Mouse (Mus musculus) mouse trophoblast stem cell (cell line): Measurements from ENCODE around the gene Lrp11.
"Not testable (repeated sequence)": the region's sequence is repeated elsewhere in the genome, so short reads cannot be mapped to it uniquely, and the experiment has no call there.

ENCODE experiments used
- in situ Hi-C, 2 experiments: fragments of 300-500 bp; cut with MseI, MboI; formaldehyde crosslinking; loops; 2 replicates in 1 of 2; 3 replicates in 1 of 2; pipeline ENCODE4 v1.15.1; 2025

Lrp11 gene

DNA sequence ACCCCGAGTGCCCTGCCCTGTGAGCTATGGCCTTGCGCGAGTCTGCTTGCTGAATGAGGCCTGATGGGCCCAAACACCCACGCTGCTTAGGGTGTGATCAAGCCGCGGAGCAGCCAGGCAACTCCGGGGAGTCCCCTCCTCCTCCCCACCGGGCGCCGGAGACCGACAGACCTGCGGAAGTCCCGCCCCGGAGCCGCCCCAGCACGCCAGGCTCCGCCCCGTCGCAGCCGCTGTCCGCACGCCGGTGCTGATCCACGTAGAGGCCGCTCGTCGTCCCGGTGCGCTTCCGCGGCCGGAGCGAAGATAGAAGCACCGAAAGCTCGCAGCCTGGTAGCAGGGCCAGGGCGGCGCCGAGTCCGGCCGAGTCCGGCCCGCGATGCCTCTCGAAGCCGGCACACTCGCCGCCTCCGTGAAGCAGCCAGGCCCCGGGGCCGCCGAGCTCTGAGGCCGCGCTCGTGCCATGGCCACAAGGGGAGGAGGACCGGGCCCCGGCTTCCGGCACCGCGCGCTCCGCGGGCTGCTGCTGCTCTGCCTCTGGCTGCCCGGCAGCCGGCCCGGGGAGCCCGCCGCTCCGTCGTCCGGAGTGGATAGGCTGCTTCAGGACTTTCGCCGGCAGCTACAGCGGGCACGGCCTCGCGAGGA, at the start of gene Lrp11:
Lrp11 (plus strand) TSS at position 209 of the 642 bp plus-strand sequence.
- in situ Hi-C loops = no loop called here

DNA sequence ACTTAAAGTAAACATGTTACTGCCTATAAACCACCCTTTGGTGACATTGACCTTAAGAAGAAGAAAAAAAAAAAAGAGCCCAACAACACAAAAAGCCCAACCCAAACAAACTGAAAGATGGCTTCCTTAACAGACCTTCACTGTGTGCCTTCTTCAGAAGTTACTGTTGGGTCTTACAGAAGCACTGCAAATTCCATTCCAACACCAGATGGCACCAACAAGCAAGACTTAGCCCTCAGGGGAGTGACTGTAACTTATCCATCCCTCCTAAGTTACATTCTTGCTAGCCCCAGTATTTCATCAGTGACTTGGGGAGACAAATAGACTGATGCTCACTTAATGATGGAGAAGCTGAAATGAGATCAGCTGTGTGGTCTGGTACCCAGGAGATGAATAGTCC, 11.6 kb upstream of the Lrp11 start:
- in situ Hi-C loops = no loop called here

DNA sequence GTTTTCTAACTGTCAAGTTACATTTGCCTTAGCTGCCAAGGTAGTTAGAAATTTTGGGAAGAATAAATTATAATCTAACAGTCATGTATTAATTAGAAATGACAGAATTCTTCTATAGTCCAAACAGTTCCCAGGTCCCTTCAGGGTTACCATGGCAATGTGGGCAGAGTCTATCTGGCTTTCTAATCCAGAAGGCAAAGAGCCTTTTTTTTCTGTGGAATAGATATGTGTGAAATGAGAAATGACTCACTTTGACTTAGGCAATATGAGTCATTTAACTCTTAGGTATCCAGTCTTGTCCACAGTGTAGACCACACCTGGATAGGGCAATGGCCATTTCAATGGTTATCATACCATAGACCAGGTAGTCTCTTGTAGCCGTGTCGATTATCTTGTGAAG, 8.2 kb upstream of the Lrp11 start:
- in situ Hi-C loops = no loop called here

DNA sequence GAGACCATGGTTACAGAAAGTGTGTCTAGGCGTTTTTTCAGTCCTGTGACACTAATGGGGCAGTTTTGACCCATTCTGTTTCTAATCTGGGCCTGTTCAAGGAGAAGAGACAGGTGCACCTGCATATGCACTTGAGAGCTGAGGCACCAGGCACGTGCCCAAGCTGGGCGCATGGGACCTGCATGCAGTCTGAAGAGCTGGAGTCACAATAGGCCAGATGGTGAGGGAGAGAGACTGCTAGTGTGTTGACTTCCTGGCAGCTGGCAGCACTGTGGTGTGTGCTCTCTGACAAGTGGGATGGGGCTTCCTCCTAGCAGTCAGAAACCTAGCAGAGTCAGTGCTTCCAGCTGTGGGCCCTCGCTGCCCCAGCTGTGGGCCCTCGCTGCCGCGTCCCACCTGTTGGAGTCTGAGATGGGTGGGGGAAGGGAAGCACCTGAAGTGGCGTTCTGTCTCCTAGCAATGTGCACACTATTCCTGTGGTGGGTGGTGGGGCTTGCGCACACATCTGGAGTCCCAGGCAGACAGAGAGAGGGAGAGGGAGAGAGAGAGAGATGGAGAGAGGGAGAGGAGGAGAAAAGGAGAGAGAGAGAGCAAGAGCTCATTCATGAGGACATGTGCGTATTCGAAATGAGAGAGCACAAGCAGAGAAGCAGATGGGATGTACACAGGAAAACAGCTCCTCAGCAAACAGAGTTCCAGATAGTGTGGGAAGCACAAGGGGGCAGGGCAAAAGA, 7.3 kb upstream of the Lrp11 start:
- in situ Hi-C loops = no loop called here

DNA sequence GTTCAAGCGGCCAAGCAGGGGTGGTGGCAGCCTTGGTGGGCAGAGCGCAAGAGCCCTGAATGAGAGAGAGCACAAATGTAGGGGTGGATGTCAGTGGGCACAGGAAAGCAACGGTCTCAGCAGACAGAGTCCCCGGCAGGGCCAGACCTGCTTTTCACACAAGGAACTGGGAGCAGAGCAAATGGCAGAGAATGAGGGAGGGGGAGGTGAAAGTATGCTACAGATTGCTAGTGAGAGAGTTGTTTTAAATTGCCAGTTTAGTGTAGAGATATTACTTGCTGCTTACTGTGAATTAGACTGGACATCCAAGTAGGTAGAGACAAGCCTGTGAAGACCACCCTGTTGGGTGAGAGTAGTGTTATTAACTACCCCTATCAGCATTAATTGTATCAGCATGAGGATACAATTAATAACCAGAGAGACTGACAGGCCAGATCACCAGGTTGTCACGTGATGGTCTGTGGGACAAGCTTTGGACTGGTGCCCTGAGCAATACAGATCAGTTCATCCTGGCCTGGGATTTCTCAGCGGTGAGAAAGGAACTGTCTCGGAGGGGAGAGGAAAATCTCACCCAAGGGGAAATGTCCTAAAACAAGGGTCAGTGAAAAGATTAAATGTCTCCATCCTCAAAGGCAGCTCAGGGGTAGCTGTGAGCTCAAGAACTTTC, 6.6 kb upstream of the Lrp11 start:
- in situ Hi-C loops = no loop called here

DNA sequence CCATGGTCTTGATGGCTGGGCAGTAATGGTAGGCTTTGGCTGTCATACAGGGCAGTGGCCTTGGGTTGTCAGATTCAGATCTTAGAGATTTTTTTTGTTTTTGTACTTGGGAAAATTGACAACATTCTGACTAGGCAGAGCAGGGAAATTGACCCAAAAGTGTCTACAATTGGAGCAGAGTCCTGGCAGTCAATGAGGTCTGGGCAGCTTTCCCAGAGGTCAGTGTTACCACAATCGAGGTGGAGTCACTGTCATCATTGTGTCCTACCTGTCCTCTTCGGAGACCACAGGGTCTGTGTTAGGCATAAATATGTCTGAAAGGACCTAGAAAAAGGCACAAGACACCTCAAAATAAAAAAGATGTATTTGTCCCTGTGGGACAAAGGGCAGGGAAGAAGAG, 2.8 kb upstream of the Lrp11 start:
- in situ Hi-C loops = no loop called here

DNA sequence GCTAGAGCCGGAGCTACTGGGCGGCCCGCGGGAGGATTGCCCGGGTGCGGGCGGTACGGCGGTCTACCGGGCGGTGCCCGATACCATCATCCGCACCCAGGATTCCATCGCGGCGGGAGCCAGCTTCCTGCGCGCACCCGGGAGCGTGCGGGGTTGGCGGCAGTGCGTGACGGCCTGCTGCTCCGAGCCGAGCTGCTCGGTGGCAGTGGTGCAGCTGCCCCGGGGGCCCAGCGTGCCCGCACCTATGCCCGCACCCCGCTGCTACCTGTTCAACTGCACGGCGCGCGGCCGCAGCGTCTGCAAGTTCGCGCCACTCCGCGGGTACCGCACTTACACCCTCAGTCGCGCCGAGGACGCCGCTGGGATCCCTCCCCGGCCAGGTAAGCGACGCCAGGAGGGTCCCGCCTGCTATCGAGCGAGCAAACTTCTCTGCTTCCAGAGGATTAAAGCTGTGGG, 662 bp downstream of the Lrp11 start:
- in situ Hi-C loops = no loop called here

DNA sequence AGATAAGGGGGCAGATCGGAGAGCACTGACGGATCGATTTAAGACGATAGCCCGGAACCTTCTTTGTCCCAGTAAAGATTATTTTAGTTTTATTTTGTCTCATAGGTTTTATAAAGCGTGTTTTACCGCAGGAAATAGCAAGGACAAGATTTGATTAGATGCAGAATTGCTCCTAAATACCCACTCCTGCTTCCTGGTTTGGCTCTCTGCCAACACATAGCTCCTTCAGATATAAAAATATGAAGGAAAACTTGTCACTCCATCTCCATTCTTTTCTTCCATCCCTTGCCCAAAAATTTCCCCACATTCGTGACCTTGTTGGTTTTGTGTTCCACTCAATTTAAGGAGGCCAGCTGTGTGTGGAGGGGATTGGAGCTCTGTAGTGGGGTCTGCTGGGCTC, 1.2 kb downstream of the Lrp11 start:
- in situ Hi-C loops = no loop called here

DNA sequence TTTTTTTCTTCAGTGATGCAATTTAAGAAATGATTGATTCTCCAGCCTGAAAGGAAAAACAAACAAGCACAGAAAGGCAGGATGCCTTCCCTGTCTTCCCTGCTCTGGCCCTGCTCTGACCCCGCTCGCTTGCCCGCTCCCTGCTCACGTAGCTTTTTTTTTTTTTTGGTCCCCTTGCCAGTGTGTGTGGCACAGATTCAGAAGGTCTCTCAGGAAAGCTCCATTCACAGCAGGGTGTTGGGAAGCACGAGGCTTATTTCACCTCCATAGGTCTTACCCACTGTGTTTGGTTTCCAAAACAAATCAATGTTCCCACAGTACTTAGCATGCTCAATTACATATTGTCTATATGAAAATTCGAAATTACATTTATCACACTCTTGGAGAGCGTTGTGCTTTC, 5.2 kb downstream of the Lrp11 start:
- in situ Hi-C loops = no loop called here

DNA sequence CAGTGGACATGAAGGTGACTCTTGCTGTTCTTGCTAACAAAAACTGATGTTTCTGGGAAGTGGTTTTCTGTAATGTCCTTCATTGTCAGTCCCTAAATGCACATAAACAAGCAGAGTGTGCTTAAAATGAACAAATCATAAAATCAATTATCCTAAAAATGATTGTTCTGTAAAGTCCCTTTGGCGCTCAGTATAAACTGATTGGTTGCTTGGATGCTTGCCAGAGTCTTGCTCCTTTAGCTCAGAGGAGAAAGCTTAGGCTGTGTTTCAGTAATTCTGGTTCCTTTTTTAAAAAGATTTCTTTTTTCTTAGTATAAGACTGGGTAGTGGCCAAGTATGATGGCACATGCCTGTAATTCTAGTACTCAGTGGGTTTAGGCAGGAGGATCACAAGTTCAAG, 6.7 kb downstream of the Lrp11 start:
- in situ Hi-C loops = no loop called here

DNA sequence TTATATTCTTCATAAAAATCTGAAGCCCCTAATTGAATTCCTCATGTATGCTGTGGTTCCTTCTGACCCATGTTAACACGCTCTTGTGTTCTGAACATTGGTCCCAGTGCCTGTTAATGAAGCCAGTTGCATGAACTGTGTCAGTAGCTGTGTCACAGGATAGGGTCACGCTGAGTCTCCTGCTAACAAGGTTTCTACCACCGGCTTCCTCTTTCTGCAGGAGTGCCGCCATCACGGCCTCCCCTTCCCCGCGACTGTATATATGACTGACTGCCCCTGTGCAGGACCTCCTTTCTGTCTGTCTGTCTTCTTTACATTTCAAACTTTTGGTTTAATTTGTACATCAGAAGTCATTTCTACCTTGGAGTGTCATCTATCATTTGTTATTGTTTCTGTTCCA, 8.6 kb downstream of the Lrp11 start:
- in situ Hi-C loops = no loop called here

DNA sequence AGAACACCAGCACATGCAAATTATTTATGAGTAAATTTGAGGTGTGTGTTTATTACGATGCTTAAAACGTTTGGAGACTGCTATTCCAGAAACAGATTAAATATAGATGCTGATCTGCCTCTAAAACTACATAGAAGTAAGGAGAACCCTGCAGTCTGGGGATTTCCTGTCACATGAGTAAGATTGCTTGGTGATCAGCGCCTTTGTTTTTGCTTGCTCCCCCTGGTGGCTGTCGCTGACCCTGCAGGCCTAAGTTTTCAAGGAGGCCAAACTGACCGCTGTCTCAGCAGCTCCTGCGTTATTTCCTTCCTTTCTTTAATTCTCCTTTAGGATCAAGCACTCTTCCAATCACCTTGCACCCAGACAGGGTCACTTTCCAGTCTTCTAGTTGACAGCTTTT, 11.0 kb downstream of the Lrp11 start:
- in situ Hi-C loops = no loop called here

DNA sequence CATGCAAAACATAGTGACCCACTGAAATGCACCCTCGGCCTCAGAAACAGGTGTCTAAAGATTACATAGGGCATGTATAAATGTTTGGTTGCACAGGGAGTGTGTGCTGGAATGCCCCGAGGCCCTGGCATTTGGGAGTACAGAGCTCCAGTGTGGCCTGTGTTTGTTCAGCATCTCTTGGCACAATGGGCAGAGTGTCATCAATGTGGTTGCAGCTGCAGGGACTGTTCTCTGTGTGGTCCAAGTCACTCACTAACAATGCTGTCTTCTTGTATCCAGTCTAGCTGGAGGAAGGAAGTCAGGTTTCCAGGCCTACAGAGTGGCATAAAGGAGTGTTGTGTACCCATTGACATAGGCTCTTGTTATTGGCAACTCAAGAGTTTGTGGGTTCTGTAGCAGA, 15.6 kb downstream of the Lrp11 start:
- in situ Hi-C loops = no loop called here

DNA sequence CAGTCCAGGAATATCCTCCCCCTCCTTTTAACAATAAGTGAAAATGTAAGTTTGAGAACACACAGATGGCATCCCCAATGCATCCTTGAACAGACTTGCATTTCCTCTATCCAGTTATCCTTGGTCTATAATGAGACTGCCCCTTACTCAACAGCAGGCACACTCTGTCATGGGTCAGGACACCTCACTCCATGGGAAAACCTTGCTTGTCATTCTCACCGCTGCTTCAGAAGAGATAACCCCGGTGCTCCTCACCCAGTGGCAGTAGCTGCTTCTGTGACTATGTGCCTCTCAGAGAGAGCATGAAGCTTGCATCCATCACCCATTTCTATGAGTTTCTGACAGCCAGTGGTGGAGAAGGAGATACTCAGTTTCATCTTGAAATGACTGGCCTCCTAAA, 16.8 kb downstream of the Lrp11 start:
- in situ Hi-C loops = no loop called here

DNA sequence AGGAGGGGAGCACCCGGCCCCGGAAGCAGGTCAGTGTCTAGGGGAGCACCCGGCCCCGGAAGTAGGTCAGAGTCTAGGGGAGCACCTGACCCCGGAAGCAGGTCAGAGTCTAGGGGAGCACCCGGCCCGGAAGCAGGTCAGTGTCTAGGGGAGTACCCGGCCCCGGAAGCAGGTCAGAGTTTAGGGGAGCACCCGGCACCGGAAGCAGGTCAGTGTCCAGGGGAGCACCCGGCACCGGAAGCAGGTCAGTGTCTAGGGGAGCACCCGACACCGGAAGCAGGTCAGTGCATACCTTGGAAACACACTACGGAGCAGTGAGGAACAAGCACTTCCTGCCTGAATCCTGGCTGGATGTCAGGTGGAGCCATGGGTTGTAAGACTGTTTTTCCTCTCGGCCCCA, 19.0 kb downstream of the Lrp11 start:
- in situ Hi-C loops = no loop called here

DNA sequence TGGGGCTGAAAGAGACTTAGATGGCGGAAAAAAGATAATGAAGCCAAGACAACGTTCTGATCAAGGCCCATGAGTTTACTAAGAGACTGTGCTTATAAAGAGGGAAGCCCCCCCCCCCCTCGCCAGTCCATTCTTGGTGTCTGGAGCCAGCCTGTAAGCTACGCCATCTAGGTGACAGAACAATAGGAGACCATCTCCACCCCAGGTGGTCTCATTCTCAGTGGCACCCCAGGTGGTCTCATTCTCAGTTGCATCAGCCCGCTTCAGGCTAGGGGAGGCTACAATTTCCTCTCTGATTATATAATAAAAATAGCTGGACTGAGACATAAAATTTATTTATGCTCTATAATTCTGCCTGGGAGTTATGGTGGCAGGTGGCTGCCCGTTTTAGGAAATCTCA, 22.0 kb downstream of the Lrp11 start:
- in situ Hi-C loops = no loop called here

DNA sequence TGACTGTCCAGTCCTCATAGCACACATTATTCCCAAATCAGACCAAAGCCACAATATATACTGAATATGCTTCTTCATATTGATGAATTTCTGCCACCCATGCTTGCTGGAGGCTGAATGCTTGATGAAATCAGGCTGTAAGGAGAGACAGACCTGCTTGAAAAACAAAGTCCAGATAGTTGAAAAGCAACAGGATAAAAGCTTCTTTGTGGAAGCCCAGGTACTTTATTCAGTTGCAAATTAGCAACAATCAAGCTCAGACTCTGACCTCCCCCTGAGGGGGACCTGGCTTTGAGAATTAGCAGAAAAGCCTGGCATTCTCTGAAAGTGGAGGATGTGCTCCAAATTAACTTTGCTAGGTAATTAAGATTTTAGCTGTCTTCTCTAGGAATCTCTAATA, 22.6 kb downstream of the Lrp11 start:
- in situ Hi-C loops = not testable (repeated sequence)

DNA sequence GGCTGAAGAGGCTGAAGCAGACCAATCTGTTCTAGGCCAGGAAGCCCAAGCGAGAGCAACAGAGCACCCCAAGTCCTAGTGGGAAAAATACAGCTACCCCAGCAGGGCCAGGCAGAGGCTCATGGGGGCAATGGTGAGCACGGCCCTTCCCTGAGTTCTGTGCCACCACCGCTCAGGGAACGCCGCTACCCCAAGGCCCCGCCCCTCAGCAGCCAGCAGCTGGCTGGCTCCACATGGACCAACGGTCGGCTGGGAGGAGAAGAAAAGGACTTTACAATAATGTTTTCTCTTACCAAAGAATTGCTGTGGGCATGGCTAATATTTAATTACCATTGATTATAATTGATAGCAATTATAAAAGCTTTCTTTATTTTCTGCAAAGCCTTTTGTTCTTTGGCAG, 25.2 kb downstream of the Lrp11 start:
- in situ Hi-C loops = no loop called here

DNA sequence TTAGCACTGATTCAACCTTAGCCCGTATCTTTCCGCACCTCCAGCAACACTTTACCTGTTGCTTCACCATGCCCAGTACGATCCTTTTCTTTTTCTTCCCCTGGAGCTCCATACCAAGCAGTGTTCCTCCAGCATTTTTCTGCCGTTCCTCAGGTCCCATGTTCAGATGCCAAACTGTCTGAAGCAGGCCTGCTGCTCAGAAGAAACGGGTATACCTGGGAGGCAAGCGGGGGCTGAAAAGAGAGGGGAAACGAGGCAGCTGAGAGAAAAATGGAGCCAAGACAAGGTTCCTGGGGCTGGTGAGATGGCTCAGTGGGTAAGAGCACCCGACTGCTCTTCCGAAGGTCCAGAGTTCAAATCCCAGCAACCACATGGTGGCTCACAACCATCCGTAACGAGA, 27.5 kb downstream of the Lrp11 start:
- in situ Hi-C loops = not testable (repeated sequence)

DNA sequence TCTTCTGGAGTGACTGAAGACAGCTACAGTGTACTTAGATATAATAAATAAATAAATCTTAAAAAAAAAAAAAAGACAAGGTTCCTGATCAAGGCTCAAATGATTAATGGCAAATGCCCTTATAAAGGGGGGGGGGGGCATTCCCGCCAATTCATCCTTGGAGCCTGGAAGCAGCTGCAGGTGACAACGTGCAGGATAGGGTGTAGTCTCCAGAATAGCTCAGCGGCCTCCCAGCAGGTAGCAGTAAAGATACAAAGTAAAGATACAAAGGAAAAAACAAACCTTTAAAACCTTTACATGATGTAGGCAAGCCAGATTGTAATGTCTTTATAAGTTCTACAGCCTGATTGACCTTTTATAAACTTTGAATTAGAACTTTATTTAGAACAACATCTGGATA, 28.0 kb downstream of the Lrp11 start:
- in situ Hi-C loops = not testable (repeated sequence)

DNA sequence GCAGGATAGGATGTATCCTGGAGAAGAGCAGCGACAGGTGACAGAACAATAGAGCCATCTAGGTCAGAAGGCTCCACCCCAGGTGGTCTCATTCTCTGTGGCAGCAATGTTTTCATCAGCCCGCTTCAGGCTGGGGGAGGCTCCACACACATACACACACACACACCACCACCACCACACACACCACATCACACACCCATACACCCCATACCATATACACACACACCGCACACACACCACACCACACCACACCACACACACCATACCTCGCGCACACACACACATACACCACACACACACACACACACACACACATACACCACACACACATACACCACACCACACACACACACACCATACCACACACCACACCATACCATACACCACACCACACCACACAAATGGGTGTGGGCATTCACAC, 30.2 kb downstream of the Lrp11 start:
- in situ Hi-C loops = no loop called here

DNA sequence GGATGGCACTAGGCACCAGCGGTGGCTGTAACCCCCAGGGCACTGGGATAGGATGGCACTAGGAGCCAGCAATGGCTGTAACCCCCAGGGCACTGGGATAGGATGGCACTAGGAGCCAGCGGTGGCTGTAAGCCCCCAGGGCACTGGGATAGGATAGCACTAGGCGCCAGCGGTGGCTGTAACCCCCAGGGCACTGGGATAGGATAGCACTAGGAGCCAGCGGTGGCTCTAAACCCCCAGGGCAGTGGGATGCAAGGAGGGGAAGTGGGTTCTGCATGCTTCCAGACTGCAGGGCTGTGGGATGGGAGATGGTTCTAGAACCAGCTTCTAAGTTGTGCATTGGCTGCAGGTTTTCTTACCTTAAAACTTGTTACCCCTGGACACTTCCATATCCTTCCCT, 31.1 kb downstream of the Lrp11 start:
- in situ Hi-C loops = no loop called here

DNA sequence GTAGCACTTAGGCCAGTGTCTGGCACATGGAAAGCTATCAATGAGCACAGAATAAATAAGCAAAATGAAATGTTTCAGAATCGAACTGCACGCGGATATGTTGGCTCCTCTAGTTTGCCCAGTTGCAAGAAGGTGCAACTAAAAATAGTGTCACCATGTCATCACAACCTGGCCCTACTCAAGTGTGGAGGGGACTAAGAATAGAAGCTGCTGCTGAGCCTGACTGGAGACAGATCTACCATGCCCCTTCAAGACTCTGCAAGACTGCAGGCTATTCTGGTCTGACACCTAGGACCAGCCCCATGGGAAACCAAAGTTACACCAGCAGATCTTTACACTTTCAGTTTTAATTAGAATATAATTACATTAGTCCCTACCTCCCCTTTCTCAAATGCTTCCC, 32.8 kb downstream of the Lrp11 start:
- in situ Hi-C loops = no loop called here
